Mouse (Mus musculus) cerebellum, postnatal 4 days (tissue): Measurements from ENCODE around the gene Gpd1.
A peak's percentile ranks its signal among the peaks of the same experiment; 100 is the strongest.
"Not testable (repeated sequence)": the region's sequence is repeated elsewhere in the genome, so short reads cannot be mapped to it uniquely, and the experiment has no call there.

Source experiments
- DNase-seq, 2 experiments: peaks; one replicate each; pipeline ENCODE4 v3.0.0; 2022; ENCODE audit warnings: low spot score in 2 of 2, mixed read lengths in 1 of 2

The Gpd1 gene

GRCm38 (mm10) chr15:99701640-99701998, 15.7 kb upstream of the Gpd1 start:
- DNase-seq, result not testable (repeated sequence)

GRCm38 (mm10) chr15:99701999-99702900, 15.1 kb upstream of the Gpd1 start, which contains the start of gene Smarcd1:
Gene Smarcd1 (plus strand): TSS chr15:99702129.
- DNase-seq, result peak; percentile 96 to 99

GRCm38 (mm10) chr15:99703104-99703503, 14.2 kb upstream of the Gpd1 start:
- no peak for DNase-seq

- no peak for DNase-seq
Observed at GRCm38 (mm10) chr15:99703676-99704040, 13.7 kb upstream of the Gpd1 start.

GRCm38 (mm10) chr15:99704041-99704681, 13.2 kb upstream of the Gpd1 start:
- no peak for DNase-seq

GRCm38 (mm10) chr15:99704881-99705280, 12.4 kb upstream of the Gpd1 start:
- no peak for DNase-seq

GRCm38 (mm10) chr15:99705440-99706048, 11.8 kb upstream of the Gpd1 start, which contains the start of gene Gm17349:
Gene Gm17349 (minus strand): TSS chr15:99705490.
- DNase-seq, result peak in 1 of 2 experiments; percentile 64

GRCm38 (mm10) chr15:99708176-99708575, 9.1 kb upstream of the Gpd1 start:
- no peak for DNase-seq

GRCm38 (mm10) chr15:99710221-99711190, 6.8 kb upstream of the Gpd1 start:
- DNase-seq, result no peak

GRCm38 (mm10) chr15:99711491-99711890, 5.8 kb upstream of the Gpd1 start:
- DNase-seq, result no peak

GRCm38 (mm10) chr15:99712666-99713559, 4.4 kb upstream of the Gpd1 start:
- DNase-seq, result no peak

- no peak for DNase-seq
Observed at GRCm38 (mm10) chr15:99713569-99713968, 3.7 kb upstream of the Gpd1 start.

GRCm38 (mm10) chr15:99714206-99714605, 3.1 kb upstream of the Gpd1 start:
- DNase-seq, result no peak

GRCm38 (mm10) chr15:99714858-99715257, 2.5 kb upstream of the Gpd1 start:
- peak; percentile 62 to 81 for DNase-seq

- DNase-seq, result no peak
Observed at GRCm38 (mm10) chr15:99715361-99715865, 1.9 kb upstream of the Gpd1 start.

- no peak for DNase-seq
Observed at GRCm38 (mm10) chr15:99715982-99716746, 1.2 kb upstream of the Gpd1 start.

- no peak for DNase-seq
Observed at GRCm38 (mm10) chr15:99716814-99717213, 501 bp upstream of the Gpd1 start.

GRCm38 (mm10) chr15:99718461-99719021, 1.2 kb downstream of the Gpd1 start:
- no peak for DNase-seq

GRCm38 (mm10) chr15:99719865-99720264, 2.5 kb downstream of the Gpd1 start:
- DNase-seq, result no peak
